Mouse (Mus musculus) midbrain, embryonic 12.5 days (tissue): ENCODE data around the gene H2-DMb1. TPM values are rescaled to one million over a fixed set of nuclear protein-coding genes. Genes with fewer than 3 reads are reported as not detected.

Experiments
- ATAC-seq: fragments of 200-750 bp; cut with Nextera tagmentation; 2 replicates; pipeline ENCODE4 v1.8.0; 2017; ENCODE audit warnings: low read depth, moderate TSS enrichment, moderate library complexity; ENCODE audit not compliant: low FRiP score
- H3K27ac ChIP-seq: fragments of 300-500 bp; sonication (generic); replicated peaks from 2 replicates; pipeline ENCODE4 v1.5.1; 2016; ENCODE audit warnings: mild to moderate bottlenecking
- H3K27me3 ChIP-seq: fragments of 300-500 bp; sonication (generic); 2 replicates; pipeline ENCODE4 v1.6.1; 2016; ENCODE audit warnings: mild to moderate bottlenecking
- H3K36me3 ChIP-seq: fragments of 300-500 bp; sonication (generic); 2 replicates; pipeline ENCODE4 v1.6.1; 2016
- H3K4me1 ChIP-seq: fragments of 300-500 bp; sonication (generic); 2 replicates; pipeline ENCODE4 v1.6.1; 2016
- H3K4me2 ChIP-seq: fragments of 300-500 bp; sonication (generic); replicated peaks from 2 replicates; pipeline ENCODE4 v1.6.1; 2016; ENCODE audit warnings: mild to moderate bottlenecking, moderate library complexity
- H3K4me3 ChIP-seq: fragments of 300-500 bp; sonication (generic); 2 replicates; pipeline ENCODE4 v1.5.1; 2016; ENCODE audit warnings: mild to moderate bottlenecking
- H3K9ac ChIP-seq: fragments of 300-500 bp; sonication (generic); replicated peaks from 2 replicates; pipeline ENCODE4 v1.6.1; 2016; ENCODE audit warnings: mild to moderate bottlenecking, moderate library complexity
- H3K9me3 ChIP-seq: fragments of 300-500 bp; sonication (generic); 2 replicates; pipeline ENCODE4 v1.6.1; 2016; ENCODE audit warnings: mild to moderate bottlenecking
- WGBS: fragments of 180-500 bp; shearing (Covaris S2); methylation state at CpG from one replicate; pipeline ENCODE4 v1.1.7; 2016; 5-methylcytosine and 5-hydroxymethylcytosine counted together
- polyA plus RNA-seq: library from polyadenylated mRNA; unstranded; fragments of >200 nt; fragmentation: Nextera tagmentation; extraction: Ambion mirVana; gene quantifications from 2 replicates; pipeline ENCODE4 v1.2.1, GENCODE M21; 2016

The H2-DMb1 gene
- polyA plus RNA-seq, 1 experiment from 2014 or later, result 0.73 TPM

- no peaks in the 10 kb centered on the region for H3K36me3 ChIP-seq
- H3K4me3 ChIP-seq, result no peak overlapping the region
- no peak overlapping the region for H3K4me2 ChIP-seq
- 0 out of 2 replicates have a peak, but pooled peaks cover 2% of the 10 kb centered on the region for H3K9me3 ChIP-seq
- H3K4me1 ChIP-seq, result peaks cover 10% of the 10 kb centered on the region
- no peak for ATAC-seq
- no peak overlapping the region for H3K27ac ChIP-seq
- no peak overlapping the region for H3K9ac ChIP-seq
- WGBS, result 96% methylated on average over 9 of the region's 9 CpGs
- peaks cover 84% of the 10 kb centered on the region for H3K27me3 ChIP-seq
Measured at GRCm38 (mm10) chr17:34207866-34208265, 55.0 kb downstream of the H2-DMb1 start.

GRCm38 (mm10) chr17:34208421-34208820 is 55.5 kb downstream of the H2-DMb1 start:
- H3K27me3 ChIP-seq, result peaks cover 83% of the 10 kb centered on the region

DNA sequence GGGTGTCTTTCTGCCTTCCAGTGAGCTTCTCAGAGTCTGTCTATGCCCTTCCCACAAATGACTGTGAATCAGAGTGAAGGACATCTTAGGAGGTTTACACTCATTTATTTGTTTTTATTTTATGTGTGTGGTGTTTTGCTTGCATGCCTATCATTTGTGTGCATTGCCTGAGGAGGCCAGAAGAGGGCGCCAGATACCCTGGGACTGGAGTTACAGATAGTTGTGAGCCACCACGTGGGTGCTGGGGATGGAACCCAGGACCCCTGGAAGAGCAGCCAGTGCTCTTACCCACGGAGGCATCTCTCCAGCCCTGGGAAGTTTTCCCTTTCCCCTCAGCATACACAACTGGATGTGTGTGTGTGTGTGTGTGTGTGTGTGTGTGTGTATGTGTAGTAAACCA is 56.8 kb downstream of the H2-DMb1 start:
- H3K9ac ChIP-seq, result no peak overlapping the region
- 0 out of 2 replicates have a peak, but pooled peaks cover 2% of the 10 kb centered on the region for H3K9me3 ChIP-seq
- no peak overlapping the region for H3K27ac ChIP-seq
- no peaks in the 10 kb centered on the region for H3K36me3 ChIP-seq
- no peak for ATAC-seq
- 36% methylated on average over 3 of the region's 3 CpGs for WGBS
- no peak overlapping the region for H3K4me3 ChIP-seq
- H3K27me3 ChIP-seq, result peaks cover 85% of the 10 kb centered on the region
- no peak overlapping the region for H3K4me2 ChIP-seq
- H3K4me1 ChIP-seq, result peaks cover 9% of the 10 kb centered on the region

More at GRCm38 (mm10) chr17:34208421-34208820, 55.5 kb downstream of the H2-DMb1 start:
- no peak for ATAC-seq
- H3K4me2 ChIP-seq, result no peak overlapping the region
- peaks cover 10% of the 10 kb centered on the region for H3K4me1 ChIP-seq
- H3K4me3 ChIP-seq, result no peak overlapping the region
- H3K9ac ChIP-seq, result no peak overlapping the region
- WGBS, result 30% methylated on average over 10 of the region's 10 CpGs
- H3K9me3 ChIP-seq, result 0 out of 2 replicates have a peak, but pooled peaks cover 2% of the 10 kb centered on the region
- no peaks in the 10 kb centered on the region for H3K36me3 ChIP-seq
- no peak overlapping the region for H3K27ac ChIP-seq

Other genes starting within 250 kb of the H2-DMb1 start
- gene Platr17, start 247.9 kb upstream of the H2-DMb1 start, polyA plus RNA-seq, result 0.23 and 0.38 TPM in 2 replicates
- gene Daxx, start 243.7 kb upstream of the H2-DMb1 start, polyA plus RNA-seq, result 64.6 and 66.2 TPM in 2 replicates
- gene Tapbp, start 237.2 kb upstream of the H2-DMb1 start, polyA plus RNA-seq, result 19.1 and 21.9 TPM in 2 replicates
- 21.8 and 25.3 TPM in 2 replicates for gene Zbtb22, start 237.2 kb upstream of the H2-DMb1 start, polyA plus RNA-seq
- 69.9 and 74.3 TPM in 2 replicates for gene Rgl2, start 223.5 kb upstream of the H2-DMb1 start, polyA plus RNA-seq
- gene Pfdn6, start 212.7 kb upstream of the H2-DMb1 start, polyA plus RNA-seq, result 188 and 203 TPM in 2 replicates
- gene Wdr46, start 212.4 kb upstream of the H2-DMb1 start, polyA plus RNA-seq, result 37.5 and 37.7 TPM in 2 replicates
- 8.1 and 8.7 TPM in 2 replicates for gene B3galt4, start 201.6 kb upstream of the H2-DMb1 start, polyA plus RNA-seq
- 67.0 and 70.9 TPM in 2 replicates for gene Vps52, start 197.3 kb upstream of the H2-DMb1 start, polyA plus RNA-seq
- 891 and 909 TPM in 2 replicates for gene Rps18, start 197.1 kb upstream of the H2-DMb1 start, polyA plus RNA-seq
- 26.8 and 28.4 TPM in 2 replicates for gene H2-K1, start 152.7 kb upstream of the H2-DMb1 start, polyA plus RNA-seq
- gene Ring1, start 128.4 kb upstream of the H2-DMb1 start, polyA plus RNA-seq, result 25.2 and 27.0 TPM in 2 replicates
- gene H2-Ke6, start 125.0 kb upstream of the H2-DMb1 start, polyA plus RNA-seq, result 110 and 131 TPM in 2 replicates
- 180 and 184 TPM in 2 replicates for gene Slc39a7, start 121.4 kb upstream of the H2-DMb1 start, polyA plus RNA-seq
- gene Rxrb, start 121.3 kb upstream of the H2-DMb1 start, polyA plus RNA-seq, result 68.0 and 68.4 TPM in 2 replicates
- 2.3 and 4.0 TPM in 2 replicates for gene Col11a2, start 113.6 kb upstream of the H2-DMb1 start, polyA plus RNA-seq
- gene H2-Oa, start 60.7 kb upstream of the H2-DMb1 start, polyA plus RNA-seq, result 0.17 and 0.56 TPM in 2 replicates
- gene H2-DMa, start 33.5 kb upstream of the H2-DMb1 start, polyA plus RNA-seq, result 9.8 and 9.9 TPM in 2 replicates
- 144 and 148 TPM in 2 replicates for gene Brd2, start 30.4 kb upstream of the H2-DMb1 start, polyA plus RNA-seq
- gene H2-DMb2, start 9.8 kb upstream of the H2-DMb1 start, polyA plus RNA-seq, result 0.16 and 0.23 TPM in 2 replicates
- gene Tap1, start 34.5 kb downstream of the H2-DMb1 start, polyA plus RNA-seq, result 1.4 and 1.8 TPM in 2 replicates
- gene Psmb9, start 34.7 kb downstream of the H2-DMb1 start, polyA plus RNA-seq, result 1.3 and 1.5 TPM in 2 replicates
- 1.6 and 2.1 TPM in 2 replicates for gene Psmb8, start 44.6 kb downstream of the H2-DMb1 start, polyA plus RNA-seq
- 0.79 and 0.82 TPM in 2 replicates for gene Tap2, start 50.5 kb downstream of the H2-DMb1 start, polyA plus RNA-seq
- not detected in 2 replicates for gene H2-Ob, start 85.8 kb downstream of the H2-DMb1 start, polyA plus RNA-seq
- gene H2-Ab1, start 104.6 kb downstream of the H2-DMb1 start, polyA plus RNA-seq, result 2.6 and 3.2 TPM in 2 replicates
- gene H2-Aa, start 134.8 kb downstream of the H2-DMb1 start, polyA plus RNA-seq, result 0.37 TPM in 1 of 2 replicates, not detected in the other
- 1.7 and 2.0 TPM in 2 replicates for gene H2-Eb1, start 152.8 kb downstream of the H2-DMb1 start, polyA plus RNA-seq
- 0.10 TPM in 1 of 2 replicates, not detected in the other for gene H2-Eb2, start 172.6 kb downstream of the H2-DMb1 start, polyA plus RNA-seq
- 0.06 TPM in 1 of 2 replicates, not detected in the other for gene Btnl2, start 201.8 kb downstream of the H2-DMb1 start, polyA plus RNA-seq
- gene Btnl1, start 224.1 kb downstream of the H2-DMb1 start, polyA plus RNA-seq, result not detected in 2 replicates
- gene BC051142, start 245.7 kb downstream of the H2-DMb1 start, polyA plus RNA-seq, result 3.9 and 4.2 TPM in 2 replicates